In genomic region chr5:46103350-46103749, GRCm38 (mm10) we compare ENCODE assay signal across 29 mouse cellular contexts.
"Had no signal": no experiment of that assay in that cellular context is flagged by ENCODE, and none has a peak within 500 bp of the region (broad histone marks: within the 10 kb centered on the region; RNA-seq: fewer than 3 reads in every experiment).

No protein-coding gene starts in this region.

- H3K9ac ChIP-seq: embryonic facial prominence, embryonic 12.5 days; embryonic facial prominence, embryonic 13.5 days; embryonic facial prominence, embryonic 15.5 days; forebrain, embryonic 12.5 days; forebrain, embryonic 13.5 days; forebrain, embryonic 15.5 days; forebrain, postnatal 0 days had no signal

- ATAC-seq: forebrain, embryonic 13.5 days; forebrain, embryonic 14.5 days; forebrain, embryonic 15.5 days; forebrain, embryonic 16.5 days; forebrain, postnatal 0 days had no signal

- H3K36me3 ChIP-seq: embryonic facial prominence, embryonic 12.5 days; embryonic facial prominence, embryonic 13.5 days; embryonic facial prominence, embryonic 15.5 days; forebrain, embryonic 10.5 days; forebrain, embryonic 12.5 days; forebrain, embryonic 15.5 days; heart, embryonic 10.5 days had no signal

- H3K4me2 ChIP-seq: embryonic facial prominence, embryonic 12.5 days; embryonic facial prominence, embryonic 13.5 days; embryonic facial prominence, embryonic 15.5 days; forebrain, embryonic 12.5 days; forebrain, embryonic 13.5 days; forebrain, embryonic 15.5 days; heart, embryonic 11.5 days had no signal

- H3K27ac ChIP-seq: embryonic facial prominence, embryonic 12.5 days; embryonic facial prominence, embryonic 13.5 days; embryonic facial prominence, embryonic 15.5 days; forebrain, embryonic 10.5 days; forebrain, embryonic 12.5 days; forebrain, embryonic 13.5 days; forebrain, embryonic 15.5 days; gastrocnemius, adult 2 months; heart, adult 2 months; heart, embryonic 10.5 days had no signal

- H3K9me3 ChIP-seq: embryonic facial prominence, embryonic 12.5 days; embryonic facial prominence, embryonic 13.5 days; embryonic facial prominence, embryonic 15.5 days; forebrain, embryonic 10.5 days; forebrain, embryonic 12.5 days; forebrain, embryonic 13.5 days; forebrain, embryonic 15.5 days; heart, embryonic 10.5 days had no signal

- H3K27me3 ChIP-seq: embryonic facial prominence, embryonic 12.5 days; embryonic facial prominence, embryonic 13.5 days; embryonic facial prominence, embryonic 15.5 days; forebrain, embryonic 12.5 days; forebrain, embryonic 13.5 days; forebrain, embryonic 15.5 days had no signal

- H3K4me3 ChIP-seq: embryonic facial prominence, embryonic 12.5 days; embryonic facial prominence, embryonic 13.5 days; embryonic facial prominence, embryonic 15.5 days; erythroblast, embryonic 14.5 days; forebrain, embryonic 10.5 days; forebrain, embryonic 12.5 days; forebrain, embryonic 13.5 days; forebrain, embryonic 15.5 days; gastrocnemius, adult 2 months; heart, adult 2 months; heart, embryonic 10.5 days had no signal

- DNase-seq: cerebellum, adult 8-10 months; cerebellum, adult 9-10 months; cerebellum, adult 9-11 months; cerebellum, postnatal 10 days; cerebellum, postnatal 14 days; cerebellum, postnatal 25 days; cerebellum, postnatal 36 days; embryo, embryonic 11 days; forebrain, postnatal 0 days; gastrocnemius, adult 2 months; gastrocnemius, postnatal 10 days; gastrocnemius, postnatal 14 days; gastrocnemius, postnatal 25 days; gastrocnemius, postnatal 36 days; heart, adult 11 months; heart, adult 18-20 months; heart, adult 2 months had no signal

- H3K4me1 ChIP-seq: embryonic facial prominence, embryonic 12.5 days; embryonic facial prominence, embryonic 13.5 days; embryonic facial prominence, embryonic 15.5 days; forebrain, embryonic 10.5 days; forebrain, embryonic 12.5 days; forebrain, embryonic 13.5 days; forebrain, embryonic 15.5 days; heart, embryonic 10.5 days had no signal
